Mouse (Mus musculus): ENCODE data around the gene Cacnb2.

- no peak for TF ChIP-seq POLR2A (IDR thresholded peaks at IDR 0.05; ENCODE audit: extremely low read depth, insufficient read depth, low read length)
- TF ChIP-seq CTCF (IDR thresholded peaks at IDR 0.05; ENCODE audit: low read depth, low read length), result no peak
Measured at GRCm38 (mm10) chr2:14639877-14640276, 37.0 kb downstream of the Cacnb2 start.

Measured in liver, adult 2 months (tissue).